Mouse (Mus musculus) limb, embryonic 11.5 days (tissue): ENCODE data around the gene Dcn. TPM values are rescaled to one million over a fixed set of nuclear protein-coding genes. Genes with fewer than 3 reads are reported as not detected.

ENCODE experiments used
- ATAC-seq: fragments of 200-750 bp; cut with Nextera tagmentation; 2 replicates; pipeline ENCODE4 v1.8.0; 2017; ENCODE audit warnings: low read depth; ENCODE audit not compliant: insufficient number of reproducible peaks, low FRiP score, low TSS enrichment
- DNase-seq: peaks from one replicate; pipeline ENCODE4 v3.0.0-alpha.2; 2015; ENCODE audit warnings: low spot score
- H3K27ac ChIP-seq: fragments of 300-500 bp; sonication (generic); replicated peaks from 2 replicates; pipeline ENCODE4 v1.5.1; 2014; ENCODE audit warnings: low read depth, mild to moderate bottlenecking, low read length
- H3K27me3 ChIP-seq: fragments of 300-500 bp; sonication (generic); 2 replicates; pipeline ENCODE4 v1.6.1; 2014; ENCODE audit warnings: mild to moderate bottlenecking, low read length, mixed read lengths; ENCODE audit not compliant: control insufficient read depth, insufficient read depth
- H3K36me3 ChIP-seq: fragments of 300-500 bp; sonication (generic); 2 replicates; pipeline ENCODE4 v1.6.1; 2014; ENCODE audit warnings: mild to moderate bottlenecking, low read length, moderate library complexity, mixed read lengths; ENCODE audit not compliant: control insufficient read depth, insufficient read depth
- H3K4me1 ChIP-seq: fragments of 300-500 bp; sonication (generic); 2 replicates; pipeline ENCODE4 v1.6.1; 2014; ENCODE audit warnings: low read length, mixed read lengths; ENCODE audit not compliant: control insufficient read depth, insufficient read depth
- H3K4me2 ChIP-seq: fragments of 300-500 bp; sonication (generic); 2 replicates; pipeline ENCODE4 v1.6.1; 2014; ENCODE audit warnings: low read depth, mild to moderate bottlenecking, moderate library complexity; ENCODE audit not compliant: severe bottlenecking
- H3K4me3 ChIP-seq: fragments of 300-500 bp; sonication (generic); 2 replicates; pipeline ENCODE4 v1.5.1; 2014; ENCODE audit warnings: low read depth, low read length
- H3K9ac ChIP-seq: fragments of 300-500 bp; sonication (generic); 2 replicates; pipeline ENCODE4 v1.6.1; 2014; ENCODE audit warnings: mild to moderate bottlenecking, low read length
- H3K9me3 ChIP-seq: fragments of 300-500 bp; sonication (generic); 2 replicates; pipeline ENCODE4 v1.6.1; 2016; ENCODE audit warnings: low read length; ENCODE audit not compliant: control insufficient read depth
- WGBS: fragments of 180-500 bp; shearing (Covaris S2); extraction: QIAGEN DNeasy Blood & Tissue Kit; methylation state at CpG from one replicate; pipeline ENCODE4 v1.1.7; 2014; 5-methylcytosine and 5-hydroxymethylcytosine counted together
- polyA plus RNA-seq: library from polyadenylated mRNA; unstranded; fragments of >200 nt; fragmentation: Nextera tagmentation; extraction: Ambion mirVana; gene quantifications from 2 replicates; pipeline ENCODE4 v1.2.1, GENCODE M21; 2014

Gene Dcn
- polyA plus RNA-seq, 1 experiment from 2014 or later, result 13.3 TPM

DNA sequence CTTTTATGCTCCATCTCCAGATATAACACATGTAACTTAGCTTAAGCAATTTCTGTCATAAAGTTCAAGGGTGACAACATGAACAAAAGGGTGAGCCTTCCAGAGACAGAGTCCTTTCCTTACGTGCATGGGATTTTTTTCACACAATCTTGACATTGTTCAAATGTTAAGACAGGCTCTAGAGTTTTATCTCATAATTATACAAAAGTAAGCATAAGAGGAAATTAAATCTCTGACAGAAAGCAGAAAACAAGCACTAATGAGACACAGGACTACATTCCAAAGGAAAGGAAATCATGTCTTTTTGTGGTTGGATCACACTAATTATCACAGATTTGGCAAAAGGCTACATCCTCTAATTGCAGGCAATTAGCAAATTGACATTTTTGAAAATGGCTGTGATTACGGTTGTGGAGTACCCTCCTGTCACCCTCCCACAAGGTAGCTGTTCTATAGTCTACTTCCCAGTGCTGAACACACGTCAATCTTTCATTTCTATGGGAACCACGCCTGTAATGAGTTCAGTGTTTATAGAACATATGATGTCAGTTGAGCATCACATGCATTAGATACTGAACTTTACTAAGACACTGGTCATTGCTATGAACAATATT is 13.1 kb downstream of the Dcn start:
- H3K27me3 ChIP-seq, result no peaks in the 10 kb centered on the region
- no peak overlapping the region for H3K27ac ChIP-seq
- H3K4me2 ChIP-seq, result no peak overlapping the region
- DNase-seq (no peak), ATAC-seq (no peak)
- no peak overlapping the region for H3K4me3 ChIP-seq
- no peaks in the 10 kb centered on the region for H3K4me1 ChIP-seq
- 77% methylated on average over 4 of the region's 4 CpGs for WGBS
- no peak overlapping the region for H3K9ac ChIP-seq
- H3K9me3 ChIP-seq, result no peaks in the 10 kb centered on the region
- no peaks in the 10 kb centered on the region for H3K36me3 ChIP-seq

DNA sequence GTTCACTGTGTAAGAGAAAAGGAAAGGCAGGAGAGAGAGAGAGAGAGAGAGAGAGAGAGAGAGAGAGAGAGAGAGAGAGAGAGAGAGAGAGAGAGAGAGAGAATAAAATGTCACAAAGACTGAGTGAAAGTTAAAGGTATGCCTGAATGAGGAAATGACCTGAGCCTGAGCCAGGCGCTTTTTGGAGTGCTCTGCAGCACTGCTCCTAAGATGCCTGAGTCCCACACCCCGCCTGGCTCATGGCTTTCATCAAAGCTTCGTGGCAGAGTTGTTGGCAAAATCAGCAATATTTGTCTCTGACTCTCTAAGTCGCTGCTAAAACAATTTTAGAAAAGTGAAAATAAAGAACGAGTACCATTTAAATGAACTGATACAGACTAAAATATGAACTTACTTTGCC is 18.2 kb downstream of the Dcn start:
- Histone ChIP-seq H3K9ac (no peak overlapping the region), H3K27ac (no peak overlapping the region), H3K36me3 (no peaks in the 10 kb centered on the region), H3K4me2 (no peak overlapping the region), H3K4me1 (no peaks in the 10 kb centered on the region), H3K9me3 (no peaks in the 10 kb centered on the region), H3K4me3 (no peak overlapping the region), H3K27me3 (no peaks in the 10 kb centered on the region)
- DNase-seq (no peak), ATAC-seq (no peak)
- WGBS, result 48% methylated on average over 5 of the region's 5 CpGs

DNA sequence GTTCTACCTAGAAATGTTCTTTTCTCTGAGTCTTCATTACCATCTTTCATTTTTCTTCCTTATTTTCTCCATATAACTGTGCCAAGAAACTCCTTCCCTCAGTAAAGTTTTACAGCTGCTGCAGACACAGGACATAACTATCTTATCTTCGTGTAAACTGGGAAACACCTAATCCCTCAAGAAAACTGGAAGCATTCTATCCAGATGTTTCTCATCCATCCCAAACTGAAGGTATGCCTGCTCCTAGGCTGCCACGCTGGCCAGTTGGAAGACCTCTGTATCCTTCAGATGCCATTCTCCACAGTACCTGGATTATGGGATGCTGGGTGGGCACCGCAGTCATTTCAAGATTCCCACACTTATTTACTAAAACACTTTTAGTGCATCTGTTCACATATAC is 44.0 kb downstream of the Dcn start:
- Histone ChIP-seq H3K4me1 (no peaks in the 10 kb centered on the region), H3K36me3 (no peaks in the 10 kb centered on the region), H3K4me3 (no peak overlapping the region), H3K27ac (no peak overlapping the region), H3K9me3 (no peaks in the 10 kb centered on the region), H3K4me2 (no peak overlapping the region), H3K9ac (no peak overlapping the region), H3K27me3 (no peaks in the 10 kb centered on the region)
- 80% methylated on average over 3 of the region's 3 CpGs for WGBS
- ATAC-seq (no peak), DNase-seq (no peak)

DNA sequence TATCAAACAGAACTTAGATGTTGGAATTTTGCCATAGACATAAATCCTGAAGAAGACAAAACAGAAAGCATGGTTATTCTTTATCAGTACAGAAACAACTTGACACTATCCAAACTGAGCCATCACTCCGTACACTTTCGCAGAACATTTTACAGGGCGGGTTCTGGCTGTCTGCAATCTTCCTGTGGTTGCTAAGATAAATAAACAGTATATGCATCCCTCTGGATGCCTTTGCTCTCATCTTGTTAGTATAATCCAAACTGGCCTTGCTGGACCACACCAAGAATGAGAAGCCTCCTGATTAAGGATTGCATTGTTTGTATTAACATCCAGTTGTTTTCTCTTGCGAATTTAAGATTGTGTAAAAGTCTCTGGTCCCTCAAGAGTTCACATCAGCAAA is 56.3 kb downstream of the Dcn start:
- no peak for DNase-seq
- WGBS, result 93% methylated on average over 4 of the region's 4 CpGs
- no peaks in the 10 kb centered on the region for H3K36me3 ChIP-seq
- no peak overlapping the region for H3K4me3 ChIP-seq
- H3K27me3 ChIP-seq, result no peaks in the 10 kb centered on the region
- no peak overlapping the region for H3K27ac ChIP-seq
- H3K9ac ChIP-seq, result no peak overlapping the region
- no peaks in the 10 kb centered on the region for H3K9me3 ChIP-seq
- no peak overlapping the region for H3K4me2 ChIP-seq
- no peak for ATAC-seq
- H3K4me1 ChIP-seq, result no peaks in the 10 kb centered on the region

GRCm38 (mm10) chr10:97536921-97537320 is 57.5 kb downstream of the Dcn start:
- Histone ChIP-seq H3K4me3 (no peak overlapping the region), H3K27ac (no peak overlapping the region; the same call in 1 of the 2 replicates), H3K4me1 (no peaks in the 10 kb centered on the region), H3K9me3 (no peaks in the 10 kb centered on the region), H3K36me3 (no peaks in the 10 kb centered on the region), H3K9ac (no peak overlapping the region), H3K4me2 (no peak overlapping the region), H3K27me3 (no peaks in the 10 kb centered on the region)
- DNase-seq (peak; percentile 30), ATAC-seq (no peak)
- 28% methylated on average over 2 of the region's 2 CpGs for WGBS

DNA sequence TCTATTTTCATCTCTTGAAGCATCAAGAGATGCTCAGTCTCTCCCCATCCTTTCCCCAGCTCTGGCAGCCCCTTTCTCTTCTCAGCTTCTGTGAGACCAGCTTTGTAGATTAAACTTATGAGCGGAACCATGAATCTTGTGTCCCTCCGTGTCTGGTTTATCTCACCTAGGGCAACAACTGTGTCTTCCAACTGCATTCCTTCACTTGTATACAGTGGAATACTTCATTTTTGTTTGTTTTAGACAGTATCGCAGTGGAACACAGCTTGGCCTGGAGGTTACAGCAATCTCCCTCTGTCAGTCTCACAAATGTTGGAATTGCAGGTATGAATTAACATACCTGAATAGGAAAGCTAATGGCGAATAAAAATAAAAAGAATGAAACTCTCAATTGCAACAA is 58.8 kb downstream of the Dcn start:
- no peak overlapping the region for H3K27ac ChIP-seq
- no peak overlapping the region for H3K4me3 ChIP-seq
- no peak overlapping the region for H3K4me2 ChIP-seq
- H3K4me1 ChIP-seq, result no peaks in the 10 kb centered on the region
- no peak overlapping the region for H3K9ac ChIP-seq
- ATAC-seq, result no peak
- 87% methylated on average over 4 of the region's 4 CpGs for WGBS
- no peaks in the 10 kb centered on the region for H3K9me3 ChIP-seq
- no peaks in the 10 kb centered on the region for H3K27me3 ChIP-seq
- no peaks in the 10 kb centered on the region for H3K36me3 ChIP-seq
- DNase-seq, result no peak

- no peak for DNase-seq
- 91% methylated on average over 1 of the region's 1 CpGs for WGBS
- Histone ChIP-seq H3K27me3 (no peaks in the 10 kb centered on the region), H3K9ac (no peak overlapping the region), H3K4me3 (no peak overlapping the region), H3K4me1 (no peaks in the 10 kb centered on the region), H3K27ac (no peak overlapping the region), H3K4me2 (no peak overlapping the region), H3K36me3 (no peaks in the 10 kb centered on the region), H3K9me3 (no peaks in the 10 kb centered on the region)
- ATAC-seq, result no peak
These were observed 68.3 kb downstream of the Dcn start for GRCm38 (mm10) chr10:97547740-97548139.

GRCm38 (mm10) chr10:97564957-97565856 is 85.8 kb downstream of the Dcn start, which contains the start of gene Lum:
Lum (plus strand) TSS chr10:97565128.
- DNase-seq (peak; percentile 61), ATAC-seq (peak; percentile 84)
- no peaks in the 10 kb centered on the region for H3K4me1 ChIP-seq
- no peaks in the 10 kb centered on the region for H3K27me3 ChIP-seq
- H3K9me3 ChIP-seq, result no peaks in the 10 kb centered on the region
- H3K36me3 ChIP-seq, result no peaks in the 10 kb centered on the region
- H3K4me2 ChIP-seq, result peak within 1 kb of the TSS; percentile 26; the same call in 1 of the 2 replicates
- whole genome bisulfite sequencing, result 27% methylated on average over 10 of the region's 10 CpGs
- H3K4me3 ChIP-seq, result no peak within 1 kb of the TSS
- peak within 1 kb of the TSS; percentile 63 for H3K27ac ChIP-seq
- H3K9ac ChIP-seq, result no peak within 1 kb of the TSS
